Mouse (Mus musculus): Measurements from ENCODE around the gene Mrpl4. TPM values are rescaled to one million over a fixed set of nuclear protein-coding genes. Genes with fewer than 3 reads are reported as not detected.
"Not testable (repeated sequence)": the region's sequence is repeated elsewhere in the genome, so short reads cannot be mapped to it uniquely, and the experiment has no call there.

Mrpl4 gene
- polyA plus RNA-seq, 1 experiment from 2014 or later: 139 TPM

- no peaks in the 10 kb centered on the region for H3K36me3 ChIP-seq (replicated peaks; ENCODE audit: control insufficient read depth, insufficient read depth, low read depth, low read length)
- no peak overlapping the region for H3K4me3 ChIP-seq (ENCODE audit: low read depth, low read length)
- 92% methylated on average over 4 of the region's 4 CpGs for WGBS
- H3K27ac ChIP-seq (replicated peaks; ENCODE audit: low read depth, low read length): no peak overlapping the region
- ATAC-seq (replicated peaks; ENCODE audit: insufficient number of reproducible peaks, low FRiP score, low TSS enrichment, low read depth) (0 out of 2 replicates have a peak, but pooled peaks have one; percentile 16), DNase-seq (ENCODE audit: low spot score) (no peak)
- H3K9me3 ChIP-seq (replicated peaks; ENCODE audit: control insufficient read depth, low read length): no peaks in the 10 kb centered on the region
- no peak overlapping the region for H3K9ac ChIP-seq (replicated peaks; ENCODE audit: low read length)
- no peaks in the 10 kb centered on the region for H3K27me3 ChIP-seq (ENCODE audit: control insufficient read depth, insufficient read depth, low read length)
- no peaks in the 10 kb centered on the region; the same call in 1 of the 2 replicates for H3K4me1 ChIP-seq (ENCODE audit: control insufficient read depth, insufficient read depth, low read length)
- H3K4me2 ChIP-seq (ENCODE audit: low read depth, low read length): no peak overlapping the region
Observed at GRCm38 (mm10) chr9:20991587-20991986, 11.0 kb upstream of the Mrpl4 start.

GRCm38 (mm10) chr9:20993165-20993898 is 9.2 kb upstream of the Mrpl4 start:
- Histone ChIP-seq H3K4me1 (ENCODE audit: control insufficient read depth, insufficient read depth, low read length) (no peaks in the 10 kb centered on the region; the same call in 1 of the 2 replicates), H3K4me2 (ENCODE audit: low read depth, low read length) (no peak overlapping the region), H3K27ac (replicated peaks; ENCODE audit: low read depth, low read length) (no peak overlapping the region), H3K9ac (replicated peaks; ENCODE audit: low read length) (no peak overlapping the region), H3K36me3 (replicated peaks; ENCODE audit: control insufficient read depth, insufficient read depth, low read depth, low read length) (no peaks in the 10 kb centered on the region), H3K9me3 (replicated peaks; ENCODE audit: control insufficient read depth, low read length) (no peaks in the 10 kb centered on the region), H3K27me3 (ENCODE audit: control insufficient read depth, insufficient read depth, low read length) (no peaks in the 10 kb centered on the region), H3K4me3 (ENCODE audit: low read depth, low read length) (no peak overlapping the region)
- 52% methylated on average over 5 of the region's 5 CpGs for WGBS
- no peak for ATAC-seq (replicated peaks; ENCODE audit: insufficient number of reproducible peaks, low FRiP score, low TSS enrichment, low read depth)
- no peak for DNase-seq (ENCODE audit: low spot score)

GRCm38 (mm10) chr9:20995069-20995468 is 7.5 kb upstream of the Mrpl4 start:
- DNase-seq (ENCODE audit: low spot score): no peak
- Histone ChIP-seq H3K9me3 (replicated peaks; ENCODE audit: control insufficient read depth, low read length) (no peaks in the 10 kb centered on the region), H3K27me3 (ENCODE audit: control insufficient read depth, insufficient read depth, low read length) (no peaks in the 10 kb centered on the region), H3K4me1 (ENCODE audit: control insufficient read depth, insufficient read depth, low read length) (no peaks in the 10 kb centered on the region; the same call in 1 of the 2 replicates), H3K36me3 (replicated peaks; ENCODE audit: control insufficient read depth, insufficient read depth, low read depth, low read length) (no peaks in the 10 kb centered on the region), H3K9ac (replicated peaks; ENCODE audit: low read length) (no peak overlapping the region), H3K4me2 (ENCODE audit: low read depth, low read length) (no peak overlapping the region), H3K4me3 (ENCODE audit: low read depth, low read length) (no peak overlapping the region), H3K27ac (replicated peaks; ENCODE audit: low read depth, low read length) (no peak overlapping the region)
- no peak for ATAC-seq (replicated peaks; ENCODE audit: insufficient number of reproducible peaks, low FRiP score, low TSS enrichment, low read depth)
- 67% methylated on average over 3 of the region's 3 CpGs for WGBS

GRCm38 (mm10) chr9:20997065-20997464 is 5.5 kb upstream of the Mrpl4 start:
- WGBS: 91% methylated on average over 8 of the region's 8 CpGs
- no peaks in the 10 kb centered on the region for H3K27me3 ChIP-seq (ENCODE audit: control insufficient read depth, insufficient read depth, low read length)
- no peak for ATAC-seq (replicated peaks; ENCODE audit: insufficient number of reproducible peaks, low FRiP score, low TSS enrichment, low read depth)

GRCm38 (mm10) chr9:20998337-20998736 is 4.2 kb upstream of the Mrpl4 start:
- H3K27me3 ChIP-seq (ENCODE audit: control insufficient read depth, insufficient read depth, low read length); H3K9me3 ChIP-seq (replicated peaks; ENCODE audit: control insufficient read depth, low read length); H3K36me3 ChIP-seq (replicated peaks; ENCODE audit: control insufficient read depth, insufficient read depth, low read depth, low read length); H3K27ac ChIP-seq (replicated peaks; ENCODE audit: low read depth, low read length); H3K4me3 ChIP-seq (ENCODE audit: low read depth, low read length); H3K9ac ChIP-seq (replicated peaks; ENCODE audit: low read length); ATAC-seq (replicated peaks; ENCODE audit: insufficient number of reproducible peaks, low FRiP score, low TSS enrichment, low read depth); H3K4me1 ChIP-seq (ENCODE audit: control insufficient read depth, insufficient read depth, low read length); H3K4me2 ChIP-seq (ENCODE audit: low read depth, low read length): not testable (repeated sequence)
- peak; percentile 45 for DNase-seq (ENCODE audit: low spot score)
- WGBS: 69% methylated on average over 1 of the region's 1 CpGs

More at GRCm38 (mm10) chr9:20997065-20997464, 5.5 kb upstream of the Mrpl4 start:
- no peaks in the 10 kb centered on the region for H3K36me3 ChIP-seq (replicated peaks; ENCODE audit: control insufficient read depth, insufficient read depth, low read depth, low read length)
- no peak for DNase-seq (ENCODE audit: low spot score)
- H3K27ac ChIP-seq (replicated peaks; ENCODE audit: low read depth, low read length): no peak overlapping the region
- H3K4me1 ChIP-seq (ENCODE audit: control insufficient read depth, insufficient read depth, low read length): no peaks in the 10 kb centered on the region
- no peaks in the 10 kb centered on the region for H3K9me3 ChIP-seq (replicated peaks; ENCODE audit: control insufficient read depth, low read length)
- no peak overlapping the region for H3K4me2 ChIP-seq (ENCODE audit: low read depth, low read length)
- H3K9ac ChIP-seq (replicated peaks; ENCODE audit: low read length): no peak overlapping the region
- no peak overlapping the region for H3K4me3 ChIP-seq (ENCODE audit: low read depth, low read length)

- H3K27ac ChIP-seq (replicated peaks; ENCODE audit: low read depth, low read length): no peak overlapping the region
- ATAC-seq (replicated peaks; ENCODE audit: insufficient number of reproducible peaks, low FRiP score, low TSS enrichment, low read depth) (no peak), DNase-seq (ENCODE audit: low spot score) (peak; percentile 41)
- no peak overlapping the region for H3K9ac ChIP-seq (replicated peaks; ENCODE audit: low read length)
- H3K9me3 ChIP-seq (replicated peaks; ENCODE audit: control insufficient read depth, low read length): no peaks in the 10 kb centered on the region
- no peaks in the 10 kb centered on the region for H3K27me3 ChIP-seq (ENCODE audit: control insufficient read depth, insufficient read depth, low read length)
- H3K4me2 ChIP-seq (ENCODE audit: low read depth, low read length): no peak overlapping the region
- no peaks in the 10 kb centered on the region for H3K4me1 ChIP-seq (ENCODE audit: control insufficient read depth, insufficient read depth, low read length)
- H3K36me3 ChIP-seq (replicated peaks; ENCODE audit: control insufficient read depth, insufficient read depth, low read depth, low read length): no peaks in the 10 kb centered on the region
- no peak overlapping the region for H3K4me3 ChIP-seq (ENCODE audit: low read depth, low read length)
Observed at GRCm38 (mm10) chr9:21000811-21001210, 1.7 kb upstream of the Mrpl4 start.

- Histone ChIP-seq H3K27me3 (ENCODE audit: control insufficient read depth, insufficient read depth, low read length) (no peaks in the 10 kb centered on the region), H3K27ac (replicated peaks; ENCODE audit: low read depth, low read length) (no peak overlapping the region), H3K4me3 (ENCODE audit: low read depth, low read length) (no peak overlapping the region), H3K36me3 (replicated peaks; ENCODE audit: control insufficient read depth, insufficient read depth, low read depth, low read length) (peaks cover under 1% of the 10 kb centered on the region; the same call in 1 of the 2 replicates), H3K4me1 (ENCODE audit: control insufficient read depth, insufficient read depth, low read length) (no peaks in the 10 kb centered on the region), H3K9me3 (replicated peaks; ENCODE audit: control insufficient read depth, low read length) (no peaks in the 10 kb centered on the region), H3K9ac (replicated peaks; ENCODE audit: low read length) (no peak overlapping the region), H3K4me2 (ENCODE audit: low read depth, low read length) (no peak overlapping the region)
- ATAC-seq (replicated peaks; ENCODE audit: insufficient number of reproducible peaks, low FRiP score, low TSS enrichment, low read depth) (no peak), DNase-seq (ENCODE audit: low spot score) (no peak)
- 64% methylated on average over 6 of the region's 6 CpGs for WGBS
Observed at GRCm38 (mm10) chr9:21001651-21002200, 812 bp upstream of the Mrpl4 start.

GRCm38 (mm10) chr9:21002270-21002626 is 290 bp upstream of the Mrpl4 start:
- no peaks in the 10 kb centered on the region for H3K4me1 ChIP-seq (ENCODE audit: control insufficient read depth, insufficient read depth, low read length)
- peak; percentile 42 for ATAC-seq (replicated peaks; ENCODE audit: insufficient number of reproducible peaks, low FRiP score, low TSS enrichment, low read depth)

More at GRCm38 (mm10) chr9:21002270-21002626, 290 bp upstream of the Mrpl4 start:
- peak overlapping the region; percentile 83 for H3K4me3 ChIP-seq (ENCODE audit: low read depth, low read length)
- DNase-seq (ENCODE audit: low spot score): no peak
- WGBS: 9% methylated on average over 7 of the region's 7 CpGs
- H3K36me3 ChIP-seq (replicated peaks; ENCODE audit: control insufficient read depth, insufficient read depth, low read depth, low read length): peaks cover 6% of the 10 kb centered on the region; the same call in 1 of the 2 replicates
- no peaks in the 10 kb centered on the region for H3K27me3 ChIP-seq (ENCODE audit: control insufficient read depth, insufficient read depth, low read length)
- peak overlapping the region; percentile 84 for H3K9ac ChIP-seq (replicated peaks; ENCODE audit: low read length)
- no peak overlapping the region for H3K27ac ChIP-seq (replicated peaks; ENCODE audit: low read depth, low read length)
- H3K4me2 ChIP-seq (ENCODE audit: low read depth, low read length): peak overlapping the region; percentile 76
- no peaks in the 10 kb centered on the region for H3K9me3 ChIP-seq (replicated peaks; ENCODE audit: control insufficient read depth, low read length)
